Mouse (Mus musculus) ES-E14 (cell line): Measurements from ENCODE around the gene Gjc2. TPM values are rescaled to one million over a fixed set of nuclear protein-coding genes. Genes with fewer than 3 reads are reported as not detected.

Experiments used
- DNase-seq: peaks from one replicate; pipeline ENCODE4 v3.0.0-alpha.2; 2013; ENCODE audit warnings: low read depth, low spot score
- H3K27ac ChIP-seq: 2 replicates; pipeline ENCODE4 v1.5.1; 2012; ENCODE audit warnings: low read depth, mild to moderate bottlenecking, low read length, moderate library complexity, mixed read lengths; ENCODE audit not compliant: poor library complexity, insufficient read depth, severe bottlenecking
- H3K36me3 ChIP-seq: 2 replicates; pipeline ENCODE4 v1.6.1; 2012; ENCODE audit warnings: mild to moderate bottlenecking, low read length, moderate library complexity, mixed read lengths; ENCODE audit not compliant: control insufficient read depth, poor library complexity, insufficient read depth, severe bottlenecking
- H3K4me1 ChIP-seq, 2 experiments: fragments of 150-350 bp in 1 of 2; sonication (generic) in 1 of 2; 2 replicates each; pipeline ENCODE4 v1.6.1; 2012; ENCODE audit warnings: low read length in 2 of 2, mild to moderate bottlenecking in 1 of 2, mixed read lengths in 1 of 2; ENCODE audit not compliant: control insufficient read depth in 2 of 2, insufficient read depth in 2 of 2, poor library complexity in 1 of 2
- H3K4me3 ChIP-seq, 2 experiments: fragments of 150-350 bp in 1 of 2; sonication (generic) in 1 of 2; 2 replicates each; pipeline ENCODE4 v1.5.1; 2012; ENCODE audit warnings: low read length in 2 of 2, low read depth in 1 of 2, mild to moderate bottlenecking in 1 of 2, mixed read lengths in 1 of 2; ENCODE audit not compliant: insufficient read depth in 1 of 2, poor library complexity in 1 of 2, severe bottlenecking in 1 of 2
- H3K9ac ChIP-seq: 2 replicates; pipeline ENCODE4 v1.6.1; 2012; ENCODE audit warnings: low read depth, mild to moderate bottlenecking, low read length, mixed read lengths; ENCODE audit not compliant: poor library complexity, insufficient read depth, severe bottlenecking
- H3K9me3 ChIP-seq: fragments of 150-350 bp; sonication (generic); 2 replicates; pipeline ENCODE4 v1.6.1; 2012; ENCODE audit warnings: low read depth, mild to moderate bottlenecking, low read length; ENCODE audit not compliant: control insufficient read depth, insufficient read depth
- CHD2 ChIP-seq: IDR thresholded peaks from 2 replicates; pipeline ENCODE4 v1.6.1; 2014; ENCODE audit warnings: mild to moderate bottlenecking, low read depth, low read length, inconsistent platforms
- HCFC1 ChIP-seq: IDR thresholded peaks from 2 replicates; pipeline ENCODE4 v1.6.1; 2012; ENCODE audit warnings: low read length, inconsistent platforms, borderline replicate concordance; ENCODE audit not compliant: insufficient read depth
- MAFK ChIP-seq: IDR thresholded peaks from 2 replicates; pipeline ENCODE4 v1.6.1; 2014; ENCODE audit warnings: mild to moderate bottlenecking, low read depth, low read length, inconsistent platforms; ENCODE audit not compliant: insufficient read depth
- ZC3H11A ChIP-seq: IDR thresholded peaks from 2 replicates; pipeline ENCODE4 v1.6.1; 2012; ENCODE audit warnings: low read depth, mild to moderate bottlenecking, inconsistent platforms, low read length, borderline replicate concordance
- ZNF384 ChIP-seq: IDR thresholded peaks from 2 replicates; pipeline ENCODE4 v1.6.1; 2012; ENCODE audit warnings: low read depth, low read length, inconsistent platforms
- in situ Hi-C, 2 experiments: fragments of 600-800 bp; cut with MboI; formaldehyde crosslinking; loops; one replicate each; pipeline ENCODE4 v1.15.1; 2025; ENCODE audit warnings: low sequenced_read_pairs in 2 of 2, inconsistent platforms in 1 of 2; ENCODE audit not compliant: unreplicated experiment in 2 of 2
- total RNA-seq: library from RNA; depleted of rRNA; stranded (reverse); fragments of 300-350 nt; gene quantifications from 2 replicates; pipeline ENCODE4 v1.2.3, GENCODE M21; 2012; rRNA removed

Gjc2 gene
- total RNA-seq, 1 experiment = not detected

DNA sequence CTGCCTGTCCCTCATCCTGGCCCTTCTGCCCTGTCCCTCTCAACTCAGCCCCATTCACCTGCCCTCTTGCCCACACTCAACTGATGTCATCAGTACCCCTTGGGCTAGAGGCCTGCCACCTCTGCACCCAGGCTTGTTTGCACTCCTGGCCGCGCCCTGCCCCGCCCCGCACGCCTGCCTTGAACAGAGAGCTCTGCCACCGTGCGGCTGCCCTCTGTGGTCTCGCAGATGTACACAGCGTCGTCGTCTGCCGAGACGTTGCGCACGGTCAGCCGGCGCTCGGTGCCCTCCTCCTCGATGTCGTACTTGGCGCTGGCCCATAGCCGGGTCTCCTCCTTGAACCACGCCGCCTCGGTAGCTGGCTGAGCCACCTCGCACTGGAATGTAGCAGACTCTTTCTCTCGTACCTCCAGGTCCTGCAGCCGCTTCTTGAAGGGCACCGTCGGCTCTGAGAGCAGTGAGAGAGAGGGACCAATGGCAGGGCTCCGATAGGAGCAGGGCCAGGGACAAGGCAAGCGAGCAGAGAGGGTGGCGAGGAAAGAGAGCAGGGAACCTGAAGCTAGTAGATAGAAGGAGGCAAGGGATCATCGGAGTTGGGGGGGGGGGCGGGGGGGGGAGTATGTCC is 48.5 kb downstream of the Gjc2 start:
- Histone ChIP-seq H3K4me1 (peaks cover 0 to 6% of the 10 kb centered on the region in 2 experiments; a peak in 1 of 4 replicates), H3K4me3 (peak overlapping the region in 1 of 2 experiments; percentile 58; a peak in 1 of 4 replicates), H3K27ac (no peak overlapping the region), H3K9ac (no peak overlapping the region), H3K9me3 (no peaks in the 10 kb centered on the region), H3K36me3 (no peaks in the 10 kb centered on the region)
- DNase-seq = no peak
- TF ChIP-seq ZC3H11A (no peak), ZNF384 (no peak), CHD2 (no peak), HCFC1 (no peak), MAFK (no peak)
- in situ Hi-C loops = no loop called here

DNA sequence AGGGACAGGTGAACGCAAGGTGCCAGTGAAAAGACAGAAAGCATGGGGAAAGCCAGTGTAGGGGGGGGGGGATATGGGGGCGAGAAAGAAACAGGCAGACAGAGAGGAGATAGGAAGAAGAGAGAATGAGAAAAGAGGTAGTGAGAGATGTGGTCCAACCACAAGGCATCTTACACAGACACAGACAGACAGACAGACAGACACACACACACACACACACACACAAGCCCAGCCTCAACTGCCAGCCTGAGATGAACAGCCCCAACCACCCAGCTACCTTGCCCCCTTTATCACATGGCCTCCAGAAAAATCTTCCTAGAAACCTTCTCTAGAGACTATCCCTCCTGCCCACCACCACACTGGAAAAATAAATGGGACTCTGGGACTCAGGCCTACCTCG is 50.9 kb downstream of the Gjc2 start:
- H3K4me3 ChIP-seq = no peak overlapping the region
- H3K9ac ChIP-seq = no peak overlapping the region
- H3K9me3 ChIP-seq = no peaks in the 10 kb centered on the region
- H3K27ac ChIP-seq = no peak overlapping the region
- in situ Hi-C loops = no loop called here
- TF ChIP-seq CHD2 = no peak
- DNase-seq = no peak
- H3K4me1 ChIP-seq = peaks cover 0 to 6% of the 10 kb centered on the region in 2 experiments; a peak in 1 of 4 replicates
- no peaks in the 10 kb centered on the region for H3K36me3 ChIP-seq

DNA sequence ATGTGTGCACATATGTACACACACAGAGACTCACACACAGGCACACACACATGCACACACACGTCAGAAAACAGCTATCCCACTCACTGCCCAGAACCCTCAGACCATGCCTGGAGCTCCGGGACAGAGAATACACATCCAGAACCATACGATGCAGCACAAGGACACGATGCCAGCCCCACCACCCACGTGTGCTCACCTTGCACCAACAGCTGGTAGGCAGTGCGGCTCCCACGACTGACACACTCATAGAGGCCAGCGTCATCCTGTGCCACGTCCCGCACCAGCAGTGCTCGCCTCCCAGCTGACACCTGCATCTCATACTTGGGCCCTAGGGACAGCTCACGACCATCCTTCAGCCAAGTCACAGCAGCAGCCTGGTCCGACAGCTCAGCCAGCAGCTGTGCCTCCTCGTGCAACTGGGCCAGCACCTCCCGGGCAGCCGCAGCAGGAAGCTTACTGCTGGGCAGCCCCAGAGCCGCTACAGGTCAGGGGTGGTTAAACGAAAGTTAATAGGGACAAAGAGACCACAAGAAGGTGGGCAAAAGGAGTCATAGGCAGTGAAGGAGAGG is 51.6 kb downstream of the Gjc2 start:
- Histone ChIP-seq H3K4me1 (peaks cover 0 to 6% of the 10 kb centered on the region in 2 experiments; a peak in 1 of 4 replicates), H3K4me3 (no peak overlapping the region; a peak in 2 of 4 replicates), H3K9ac (no peak overlapping the region), H3K36me3 (no peaks in the 10 kb centered on the region), H3K27ac (no peak overlapping the region), H3K9me3 (no peaks in the 10 kb centered on the region)
- DNase-seq = no peak
- in situ Hi-C loops = no loop called here
- no peak for TF ChIP-seq HCFC1

DNA sequence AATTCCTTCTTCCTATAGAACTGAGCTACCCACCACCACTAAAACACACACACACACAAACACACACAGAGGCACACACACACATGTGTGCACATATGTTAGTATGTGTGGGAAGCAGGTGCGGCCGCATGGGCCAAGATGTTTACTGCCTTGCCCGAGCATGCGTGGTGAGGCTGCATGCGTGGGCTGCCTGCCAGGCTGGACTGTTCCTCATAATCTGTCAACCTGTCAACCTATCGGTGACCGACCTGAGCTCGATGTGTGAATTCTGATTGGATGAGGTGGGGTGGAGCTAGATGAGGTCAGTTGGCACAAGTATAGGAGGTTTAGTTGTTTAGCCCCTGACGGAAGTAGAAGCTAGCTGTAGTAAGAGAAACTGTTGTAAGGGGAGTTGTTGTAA is 52.2 kb downstream of the Gjc2 start:
- Histone ChIP-seq H3K27ac (no peak overlapping the region), H3K4me1 (peaks cover 0 to 6% of the 10 kb centered on the region in 2 experiments; a peak in 1 of 4 replicates), H3K9me3 (no peaks in the 10 kb centered on the region), H3K9ac (no peak overlapping the region), H3K4me3 (no peak overlapping the region), H3K36me3 (no peaks in the 10 kb centered on the region)
- in situ Hi-C loops = no loop called here
- no peak for DNase-seq
- no peak for TF ChIP-seq ZC3H11A
- no peak for TF ChIP-seq CHD2
- TF ChIP-seq ZNF384 = no peak
- TF ChIP-seq MAFK = no peak
- no peak for TF ChIP-seq HCFC1

Other genes starting within 250 kb of the Gjc2 start
- gene Rnf187, start 244.3 kb downstream of the Gjc2 start, total RNA-seq = 104 and 115 TPM in 2 replicates
- 109 and 141 TPM in 2 replicates for gene Hist3h2ba, start 234.3 kb downstream of the Gjc2 start, total RNA-seq
- 161 and 194 TPM in 2 replicates for gene Hist3h2a, start 228.5 kb downstream of the Gjc2 start, total RNA-seq
- gene Trim17, start 228.5 kb downstream of the Gjc2 start, total RNA-seq = 0.40 and 0.74 TPM in 2 replicates
- 29.6 and 47.4 TPM in 2 replicates for gene Trim11, start 205.1 kb downstream of the Gjc2 start, total RNA-seq
- gene Obscn, start 46.8 kb downstream of the Gjc2 start, total RNA-seq = 0.36 and 0.58 TPM in 2 replicates
- 3.2 and 4.7 TPM in 2 replicates for gene Iba57, start 19.5 kb downstream of the Gjc2 start, total RNA-seq
- 188 and 238 TPM in 2 replicates for gene Guk1, start 9.0 kb upstream of the Gjc2 start, total RNA-seq
- gene Mrpl55, start 19.3 kb upstream of the Gjc2 start, total RNA-seq = 66.4 TPM in 2 replicates
- gene 2310033P09Rik, start 25.1 kb upstream of the Gjc2 start, total RNA-seq = 14.4 and 15.5 TPM in 2 replicates
- 277 and 347 TPM in 2 replicates for gene Arf1, start 45.1 kb upstream of the Gjc2 start, total RNA-seq
- 0.85 and 1.8 TPM in 2 replicates for gene Wnt3a, start 107.5 kb upstream of the Gjc2 start, total RNA-seq
- 3.0 and 5.8 TPM in 2 replicates for gene Wnt9a, start 123.7 kb upstream of the Gjc2 start, total RNA-seq
- gene Prss38, start 192.4 kb upstream of the Gjc2 start, total RNA-seq = 0.53 and 1.5 TPM in 2 replicates